Mouse (Mus musculus) monocyte, adult 5-6 weeks (primary cell): Measurements from ENCODE around the gene Hcrtr2. TPM values are rescaled to one million over a fixed set of nuclear protein-coding genes. Genes with fewer than 3 reads are reported as not detected.

ENCODE experiments used
- ATAC-seq: fragments of 153-309, 156-312 bp; replicated peaks from 2 replicates; pipeline ENCODE4 v1.8.0; 2017; ENCODE audit warnings: mild to moderate bottlenecking; ENCODE audit not compliant: low TSS enrichment, insufficient number of reproducible peaks, severe bottlenecking, poor library complexity, low FRiP score
- total RNA-seq: library from RNA; stranded (forward); fragments of 200-1000, 200-491, 200-594 nt; gene quantifications from 3 replicates; pipeline ENCODE4 v1.2.3, GENCODE M21; 2017

The Hcrtr2 gene
- total RNA-seq, 1 experiment from 2014 or later = 0.48 TPM

DNA sequence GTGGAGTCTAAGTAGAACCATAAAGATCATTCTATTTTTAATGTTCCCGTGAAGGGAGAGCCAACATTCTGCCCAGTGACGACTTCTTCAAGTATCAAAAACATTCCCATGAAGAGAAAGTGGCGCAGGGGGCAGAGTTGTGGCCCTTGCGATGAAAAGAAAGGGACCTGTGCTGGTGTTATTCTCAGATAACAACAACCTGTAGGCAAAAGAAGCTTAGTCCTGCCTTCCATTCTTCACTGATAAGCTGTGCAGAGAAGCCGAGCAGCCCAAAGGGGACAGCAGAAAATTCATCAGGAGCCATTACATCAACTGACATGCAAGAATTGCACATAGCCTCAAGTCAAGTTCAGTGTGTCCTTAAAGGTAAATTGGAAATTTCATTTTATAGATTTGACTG lies 85.7 kb downstream of the Hcrtr2 start:
- no peak for ATAC-seq

DNA sequence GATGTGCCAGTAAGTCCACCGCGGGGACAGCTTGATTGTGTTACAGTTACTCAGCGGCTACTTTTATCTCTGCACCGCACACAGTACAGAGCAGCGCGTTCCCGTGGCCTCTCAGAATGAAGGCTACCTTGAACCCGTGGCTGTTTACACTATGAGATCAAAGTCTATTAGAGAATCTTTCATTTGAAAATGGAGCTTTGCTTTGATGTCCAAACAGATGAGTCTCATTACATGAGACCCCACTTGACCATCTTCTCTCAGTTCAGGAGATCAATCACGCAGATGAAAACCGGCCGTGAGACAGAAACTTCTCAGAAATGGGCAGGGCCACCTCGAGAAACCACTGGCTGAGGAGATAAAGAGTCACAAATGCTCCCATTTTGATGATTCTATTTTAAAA lies 86.4 kb downstream of the Hcrtr2 start:
- ATAC-seq = no peak

DNA sequence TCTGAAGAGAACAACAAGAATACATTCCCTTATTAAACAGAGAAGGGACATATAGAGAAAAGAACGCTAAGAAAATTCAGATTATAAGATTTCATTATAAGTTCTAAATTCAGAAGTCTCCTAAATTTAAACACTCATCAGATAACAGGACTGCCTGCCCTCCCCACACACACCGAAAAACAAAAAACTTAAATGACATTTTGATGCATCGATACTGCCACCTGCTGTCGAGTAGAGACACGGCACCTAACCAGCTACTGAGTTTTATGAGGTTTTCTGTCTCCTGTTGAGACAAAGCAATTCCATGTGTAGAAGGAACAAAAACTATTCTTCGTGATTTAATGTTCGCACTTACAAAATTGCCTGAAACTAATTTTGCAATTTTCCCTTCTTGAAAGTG lies 87.0 kb downstream of the Hcrtr2 start:
- no peak for ATAC-seq

- no peak for ATAC-seq
Observed at GRCm38 (mm10) chr9:76235945-76236503, 87.6 kb downstream of the Hcrtr2 start.

DNA sequence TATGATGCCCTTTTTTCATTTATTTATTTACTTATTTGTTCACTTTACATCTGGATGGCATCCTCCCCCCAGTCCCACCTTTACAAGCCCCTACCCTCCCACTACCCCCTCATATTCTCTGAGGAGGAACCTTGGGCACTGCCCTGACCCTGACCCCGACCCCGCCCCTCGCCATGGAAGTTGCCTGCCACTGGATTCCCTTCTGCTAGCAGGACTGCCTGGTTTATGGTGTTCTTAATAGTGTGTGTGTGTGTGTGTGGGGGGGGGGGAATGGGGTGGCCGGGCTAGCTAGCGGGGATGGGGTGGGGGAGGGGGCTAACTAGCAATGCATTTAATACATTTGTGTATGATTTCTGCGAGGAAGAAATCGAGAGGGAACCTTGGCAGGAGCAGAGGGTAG lies 88.8 kb downstream of the Hcrtr2 start:
- ATAC-seq = no peak

- no peak for ATAC-seq
Observed at GRCm38 (mm10) chr9:76230400-76230799, 93.3 kb downstream of the Hcrtr2 start.

DNA sequence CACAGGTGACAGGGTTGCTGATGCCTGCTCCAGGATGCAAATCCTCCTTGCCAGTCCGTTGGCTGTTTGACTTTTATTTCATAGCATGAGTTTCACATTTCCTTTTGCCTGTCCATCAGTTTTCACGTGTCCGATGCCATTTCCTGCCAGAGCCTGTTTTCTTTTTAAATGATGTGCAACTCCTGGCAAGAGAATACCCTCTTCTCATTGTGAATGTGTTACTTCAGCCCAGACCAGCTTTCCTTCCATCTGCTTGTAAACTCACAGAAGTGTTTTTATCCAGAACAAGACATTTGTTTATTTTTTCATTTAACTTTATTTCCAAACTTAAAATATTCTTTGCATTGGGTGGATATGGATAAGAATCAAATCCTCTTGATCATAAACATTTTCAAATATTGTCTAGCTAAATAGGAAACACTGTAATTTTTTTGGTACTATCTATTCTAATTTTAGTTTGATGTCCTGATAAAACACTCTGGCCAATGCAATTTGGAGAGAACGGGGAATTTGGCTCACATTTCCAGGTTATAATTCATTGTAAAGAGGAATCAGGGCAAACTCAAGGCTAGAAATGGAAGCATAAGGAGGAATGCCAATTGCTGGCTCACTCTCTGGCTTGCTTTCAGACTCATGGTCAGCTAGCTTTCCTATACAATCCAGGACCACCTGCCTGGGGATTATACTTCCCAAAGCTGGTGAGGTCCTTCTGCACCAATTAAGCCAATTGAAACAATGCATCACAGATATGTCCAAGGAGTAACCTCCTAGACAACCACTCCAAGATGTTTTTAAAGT lies 106.3 kb downstream of the Hcrtr2 start:
- no peak for ATAC-seq

GRCm38 (mm10) chr9:76214678-76215077 lies 109.0 kb downstream of the Hcrtr2 start:
- no peak for ATAC-seq

GRCm38 (mm10) chr9:76213557-76213956 lies 110.1 kb downstream of the Hcrtr2 start, which contains the start of gene Gfral:
Gfral (minus strand) TSS chr9:76213657.
- ATAC-seq = no peak

DNA sequence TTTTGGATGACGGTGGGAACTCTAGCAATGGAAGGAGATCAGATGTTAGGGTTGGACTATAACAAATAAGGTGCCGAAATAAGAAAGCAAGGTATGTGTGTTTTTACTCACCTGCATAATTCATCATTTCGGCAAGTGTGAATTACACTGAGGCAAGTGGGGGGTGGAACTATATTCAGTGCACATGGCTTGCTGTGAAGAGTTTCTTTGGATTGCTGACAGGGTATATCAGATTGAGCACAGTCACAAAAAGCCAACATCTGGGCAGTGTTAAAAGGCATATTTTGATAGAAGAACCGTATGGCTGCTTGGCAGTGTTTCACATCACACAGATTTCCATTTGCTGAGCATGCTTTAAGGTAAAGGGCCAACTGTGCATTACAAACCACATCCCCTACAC lies 126.7 kb downstream of the Hcrtr2 start:
- ATAC-seq = no peak

DNA sequence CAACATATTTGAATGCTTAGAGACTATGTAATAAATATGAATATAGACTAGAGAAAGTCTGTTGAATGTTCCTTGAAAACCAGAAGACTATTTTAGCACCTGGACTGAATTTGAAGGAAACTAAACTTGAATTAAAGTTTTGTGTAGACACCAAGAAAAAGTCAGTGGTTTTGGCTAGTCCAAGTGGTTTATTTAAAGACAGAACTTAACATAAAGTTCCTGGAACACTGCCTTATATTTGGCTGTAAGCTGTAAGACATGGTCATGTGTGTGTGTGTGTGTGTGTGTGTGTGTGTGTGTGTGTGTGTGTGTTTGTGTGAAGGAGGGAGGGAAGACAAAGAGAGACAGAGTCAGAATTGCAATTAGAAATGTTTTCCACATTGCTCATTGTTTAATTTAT lies 144.4 kb downstream of the Hcrtr2 start:
- ATAC-seq = no peak

Other genes starting within 250 kb of the Hcrtr2 start
- not detected in 3 replicates for gene Gfral, start 110.2 kb downstream of the Hcrtr2 start, total RNA-seq
- gene Fam83b, start 243.3 kb upstream of the Hcrtr2 start, total RNA-seq = not detected in 3 replicates